Mouse (Mus musculus): Measurements from ENCODE around the gene Uba3. TPM values are rescaled to one million over a fixed set of nuclear protein-coding genes. Genes with fewer than 3 reads are reported as not detected.

The Uba3 gene
- 79.1 and 79.3 TPM in 2 replicates for polyA plus RNA-seq (2016; fragmentation: Nextera tagmentation; extraction: Ambion mirVana)

- H3K27me3 ChIP-seq (replicated peaks) = no peaks in the 10 kb centered on the region
- peaks cover 5% of the 10 kb centered on the region for H3K36me3 ChIP-seq
- H3K4me2 ChIP-seq = peak within 1 kb of the TSS; percentile 71
- H3K9me3 ChIP-seq (replicated peaks) = no peaks in the 10 kb centered on the region
- peak; percentile 98 for ATAC-seq (ENCODE audit: insufficient number of reproducible peaks, low FRiP score)
- H3K9ac ChIP-seq = peak within 1 kb of the TSS; percentile 98
- H3K27ac ChIP-seq (ENCODE audit: poor library complexity, severe bottlenecking) = peak within 1 kb of the TSS; percentile 90
- H3K4me1 ChIP-seq (replicated peaks) = peaks cover 15% of the 10 kb centered on the region
- WGBS = under 1% methylated on average over 38 of the region's 38 CpGs
- H3K4me3 ChIP-seq = peak within 1 kb of the TSS; percentile 96
These were observed at the start of gene Uba3 for GRCm38 (mm10) chr6:97205439-97205885. Gene Uba3, minus strand, starts transcription at chr6:97205647.

- peak within 1 kb of the TSS; percentile 91 for H3K27ac ChIP-seq (ENCODE audit: poor library complexity, severe bottlenecking)
- WGBS = 5% methylated on average over 9 of the region's 9 CpGs
- ATAC-seq (ENCODE audit: insufficient number of reproducible peaks, low FRiP score) = peak; percentile 68
- 0 out of 2 replicates have a peak, but pooled peaks cover 3% of the 10 kb centered on the region for H3K36me3 ChIP-seq
- H3K4me3 ChIP-seq = peak within 1 kb of the TSS; percentile 45
- H3K27me3 ChIP-seq (replicated peaks) = no peaks in the 10 kb centered on the region
- H3K9me3 ChIP-seq (replicated peaks) = no peaks in the 10 kb centered on the region
- H3K9ac ChIP-seq = peak within 1 kb of the TSS; percentile 67
- peak within 1 kb of the TSS; percentile 63 for H3K4me2 ChIP-seq
- H3K4me1 ChIP-seq (replicated peaks) = peaks cover 16% of the 10 kb centered on the region; the same call in 1 of the 2 replicates
These were observed 47.3 kb upstream of the Uba3 start, which contains the start of gene Lmod3 for GRCm38 (mm10) chr6:97252711-97253221. Gene Lmod3, minus strand, starts transcription at chr6:97252759.

- 31% methylated on average over 5 of the region's 5 CpGs for WGBS
- no peaks in the 10 kb centered on the region for H3K27me3 ChIP-seq (replicated peaks)
- peak overlapping the region; percentile 91 for H3K27ac ChIP-seq (ENCODE audit: poor library complexity, severe bottlenecking)
- peak overlapping the region; percentile 67 for H3K9ac ChIP-seq
- H3K4me2 ChIP-seq = peak overlapping the region; percentile 63
- no peaks in the 10 kb centered on the region for H3K9me3 ChIP-seq (replicated peaks)
- peak overlapping the region; percentile 45 for H3K4me3 ChIP-seq
- peaks cover 8% of the 10 kb centered on the region; the same call in 1 of the 2 replicates for H3K36me3 ChIP-seq
- peaks cover 16% of the 10 kb centered on the region; the same call in 1 of the 2 replicates for H3K4me1 ChIP-seq (replicated peaks)
- ATAC-seq (ENCODE audit: insufficient number of reproducible peaks, low FRiP score) = no peak
These were observed 46.6 kb upstream of the Uba3 start for GRCm38 (mm10) chr6:97252086-97252485.

- peaks cover 16% of the 10 kb centered on the region; the same call in 1 of the 2 replicates for H3K4me1 ChIP-seq (replicated peaks)
- H3K27me3 ChIP-seq (replicated peaks) = no peaks in the 10 kb centered on the region
- H3K36me3 ChIP-seq = peaks cover 8% of the 10 kb centered on the region; the same call in 1 of the 2 replicates
- no peak for ATAC-seq (ENCODE audit: insufficient number of reproducible peaks, low FRiP score)
- WGBS = 33% methylated on average over 6 of the region's 6 CpGs
- H3K4me3 ChIP-seq = peak overlapping the region; percentile 45
- H3K9ac ChIP-seq = peak overlapping the region; percentile 47; the same call in 1 of the 2 replicates
- H3K27ac ChIP-seq (ENCODE audit: poor library complexity, severe bottlenecking) = no peak overlapping the region
- H3K9me3 ChIP-seq (replicated peaks) = no peaks in the 10 kb centered on the region
- peak overlapping the region; percentile 63 for H3K4me2 ChIP-seq
These were observed 45.5 kb upstream of the Uba3 start for GRCm38 (mm10) chr6:97250966-97251365.

GRCm38 (mm10) chr6:97245200-97245599 lies 39.8 kb upstream of the Uba3 start:
- ATAC-seq (ENCODE audit: insufficient number of reproducible peaks, low FRiP score) = no peak
- Histone ChIP-seq H3K4me3 (no peak overlapping the region), H3K4me2 (no peak overlapping the region), H3K9ac (no peak overlapping the region), H3K27me3 (replicated peaks) (no peaks in the 10 kb centered on the region), H3K36me3 (peaks cover 19% of the 10 kb centered on the region; the same call in 1 of the 2 replicates), H3K9me3 (replicated peaks) (no peaks in the 10 kb centered on the region), H3K27ac (ENCODE audit: poor library complexity, severe bottlenecking) (no peak overlapping the region), H3K4me1 (replicated peaks) (0 out of 2 replicates have a peak, but pooled peaks cover under 1% of the 10 kb centered on the region)

GRCm38 (mm10) chr6:97242522-97242921 lies 37.1 kb upstream of the Uba3 start:
- no peak for ATAC-seq (ENCODE audit: insufficient number of reproducible peaks, low FRiP score)
- H3K9me3 ChIP-seq (replicated peaks) = peaks cover 5% of the 10 kb centered on the region; the same call in 1 of the 2 replicates
- 78% methylated on average over 4 of the region's 4 CpGs for WGBS

GRCm38 (mm10) chr6:97240092-97240491 lies 34.6 kb upstream of the Uba3 start:
- ATAC-seq (ENCODE audit: insufficient number of reproducible peaks, low FRiP score) = no peak
- 0 out of 2 replicates have a peak, but pooled peaks cover 3% of the 10 kb centered on the region for H3K4me1 ChIP-seq (replicated peaks)

More at GRCm38 (mm10) chr6:97242522-97242921, 37.1 kb upstream of the Uba3 start:
- Histone ChIP-seq H3K4me3 (no peak overlapping the region), H3K4me1 (replicated peaks) (no peaks in the 10 kb centered on the region), H3K27ac (ENCODE audit: poor library complexity, severe bottlenecking) (no peak overlapping the region), H3K27me3 (replicated peaks) (no peaks in the 10 kb centered on the region), H3K4me2 (no peak overlapping the region), H3K9ac (no peak overlapping the region), H3K36me3 (peaks cover 22% of the 10 kb centered on the region; the same call in 1 of the 2 replicates)

GRCm38 (mm10) chr6:97239360-97239759 lies 33.9 kb upstream of the Uba3 start:
- no peak overlapping the region for H3K9ac ChIP-seq
- 0 out of 2 replicates have a peak, but pooled peaks cover 3% of the 10 kb centered on the region for H3K4me1 ChIP-seq (replicated peaks)
- no peak for ATAC-seq (ENCODE audit: insufficient number of reproducible peaks, low FRiP score)
- no peak overlapping the region for H3K4me3 ChIP-seq
- 88% methylated on average over 6 of the region's 6 CpGs for WGBS
- H3K4me2 ChIP-seq = no peak overlapping the region
- no peak overlapping the region for H3K27ac ChIP-seq (ENCODE audit: poor library complexity, severe bottlenecking)
- peaks cover 5% of the 10 kb centered on the region; the same call in 1 of the 2 replicates for H3K9me3 ChIP-seq (replicated peaks)
- H3K36me3 ChIP-seq = peaks cover 27% of the 10 kb centered on the region
- no peaks in the 10 kb centered on the region for H3K27me3 ChIP-seq (replicated peaks)

More at GRCm38 (mm10) chr6:97240092-97240491, 34.6 kb upstream of the Uba3 start:
- Histone ChIP-seq H3K27me3 (replicated peaks) (no peaks in the 10 kb centered on the region), H3K27ac (ENCODE audit: poor library complexity, severe bottlenecking) (no peak overlapping the region), H3K36me3 (peaks cover 23% of the 10 kb centered on the region), H3K4me2 (no peak overlapping the region), H3K4me3 (no peak overlapping the region), H3K9ac (no peak overlapping the region), H3K9me3 (replicated peaks) (peaks cover 5% of the 10 kb centered on the region; the same call in 1 of the 2 replicates)
- whole genome bisulfite sequencing = 79% methylated on average over 5 of the region's 5 CpGs

GRCm38 (mm10) chr6:97236088-97236487 lies 30.6 kb upstream of the Uba3 start:
- no peak for ATAC-seq (ENCODE audit: insufficient number of reproducible peaks, low FRiP score)
- H3K4me3 ChIP-seq = no peak overlapping the region
- no peak overlapping the region for H3K4me2 ChIP-seq
- WGBS = 94% methylated on average over 5 of the region's 5 CpGs
- no peaks in the 10 kb centered on the region for H3K27me3 ChIP-seq (replicated peaks)
- peaks cover 49% of the 10 kb centered on the region for H3K36me3 ChIP-seq
- H3K9me3 ChIP-seq (replicated peaks) = peaks cover 5% of the 10 kb centered on the region; the same call in 1 of the 2 replicates
- no peak overlapping the region for H3K9ac ChIP-seq
- H3K27ac ChIP-seq (ENCODE audit: poor library complexity, severe bottlenecking) = no peak overlapping the region
- 0 out of 2 replicates have a peak, but pooled peaks cover 3% of the 10 kb centered on the region for H3K4me1 ChIP-seq (replicated peaks)

GRCm38 (mm10) chr6:97234911-97235668 lies 29.6 kb upstream of the Uba3 start:
- no peaks in the 10 kb centered on the region for H3K27me3 ChIP-seq (replicated peaks)
- H3K4me2 ChIP-seq = no peak overlapping the region
- peaks cover 49% of the 10 kb centered on the region for H3K36me3 ChIP-seq
- H3K9ac ChIP-seq = no peak overlapping the region
- H3K9me3 ChIP-seq (replicated peaks) = peaks cover 5% of the 10 kb centered on the region; the same call in 1 of the 2 replicates
- H3K27ac ChIP-seq (ENCODE audit: poor library complexity, severe bottlenecking) = no peak overlapping the region
- H3K4me1 ChIP-seq (replicated peaks) = 0 out of 2 replicates have a peak, but pooled peaks cover 3% of the 10 kb centered on the region
- WGBS = 84% methylated on average over 7 of the region's 7 CpGs
- H3K4me3 ChIP-seq = no peak overlapping the region
- ATAC-seq (ENCODE audit: insufficient number of reproducible peaks, low FRiP score) = no peak
